Mouse (Mus musculus) limb, embryonic 15.5 days (tissue): Measurements from ENCODE around the gene Bhmt. TPM values are rescaled to one million over a fixed set of nuclear protein-coding genes. Genes with fewer than 3 reads are reported as not detected.

Experiments used
- ATAC-seq: fragments of 200-750 bp; cut with Nextera tagmentation; 2 replicates; pipeline ENCODE4 v1.8.0; 2017; ENCODE audit warnings: low read depth, moderate TSS enrichment; ENCODE audit not compliant: insufficient number of reproducible peaks, low FRiP score, low TSS enrichment
- H3K27ac ChIP-seq: fragments of 300-500 bp; sonication (generic); 2 replicates; pipeline ENCODE4 v1.5.1; 2015; ENCODE audit warnings: moderate library complexity, mild to moderate bottlenecking, inconsistent platforms
- H3K27me3 ChIP-seq: fragments of 300-500 bp; sonication (generic); 2 replicates; pipeline ENCODE4 v1.6.1; 2015; ENCODE audit warnings: inconsistent platforms
- H3K36me3 ChIP-seq: fragments of 300-500 bp; sonication (generic); 2 replicates; pipeline ENCODE4 v1.6.1; 2015; ENCODE audit warnings: inconsistent platforms
- H3K4me1 ChIP-seq: fragments of 300-500 bp; sonication (generic); 2 replicates; pipeline ENCODE4 v1.6.1; 2015; ENCODE audit warnings: inconsistent platforms
- H3K4me2 ChIP-seq: fragments of 300-500 bp; sonication (generic); 2 replicates; pipeline ENCODE4 v1.6.1; 2015; ENCODE audit warnings: mild to moderate bottlenecking, inconsistent platforms
- H3K4me3 ChIP-seq: fragments of 300-500 bp; sonication (generic); 2 replicates; pipeline ENCODE4 v1.5.1; 2015; ENCODE audit warnings: mild to moderate bottlenecking, inconsistent platforms
- H3K9ac ChIP-seq: fragments of 300-500 bp; sonication (generic); 2 replicates; pipeline ENCODE4 v1.6.1; 2015; ENCODE audit warnings: inconsistent platforms
- H3K9me3 ChIP-seq: fragments of 300-500 bp; sonication (generic); 2 replicates; pipeline ENCODE4 v1.6.1; 2016; ENCODE audit warnings: inconsistent platforms
- WGBS: fragments of 180-500 bp; shearing (Covaris S2); methylation state at CpG from one replicate; pipeline ENCODE4 v1.1.7; 2015; 5-methylcytosine and 5-hydroxymethylcytosine counted together
- polyA plus RNA-seq: library from polyadenylated mRNA; unstranded; fragments of >200 nt; fragmentation: Nextera tagmentation; extraction: Ambion mirVana; gene quantifications from 2 replicates; pipeline ENCODE4 v1.2.1, GENCODE M21; 2015

The Bhmt gene
- polyA plus RNA-seq, result 0.11 and 0.18 TPM in 2 replicates

DNA sequence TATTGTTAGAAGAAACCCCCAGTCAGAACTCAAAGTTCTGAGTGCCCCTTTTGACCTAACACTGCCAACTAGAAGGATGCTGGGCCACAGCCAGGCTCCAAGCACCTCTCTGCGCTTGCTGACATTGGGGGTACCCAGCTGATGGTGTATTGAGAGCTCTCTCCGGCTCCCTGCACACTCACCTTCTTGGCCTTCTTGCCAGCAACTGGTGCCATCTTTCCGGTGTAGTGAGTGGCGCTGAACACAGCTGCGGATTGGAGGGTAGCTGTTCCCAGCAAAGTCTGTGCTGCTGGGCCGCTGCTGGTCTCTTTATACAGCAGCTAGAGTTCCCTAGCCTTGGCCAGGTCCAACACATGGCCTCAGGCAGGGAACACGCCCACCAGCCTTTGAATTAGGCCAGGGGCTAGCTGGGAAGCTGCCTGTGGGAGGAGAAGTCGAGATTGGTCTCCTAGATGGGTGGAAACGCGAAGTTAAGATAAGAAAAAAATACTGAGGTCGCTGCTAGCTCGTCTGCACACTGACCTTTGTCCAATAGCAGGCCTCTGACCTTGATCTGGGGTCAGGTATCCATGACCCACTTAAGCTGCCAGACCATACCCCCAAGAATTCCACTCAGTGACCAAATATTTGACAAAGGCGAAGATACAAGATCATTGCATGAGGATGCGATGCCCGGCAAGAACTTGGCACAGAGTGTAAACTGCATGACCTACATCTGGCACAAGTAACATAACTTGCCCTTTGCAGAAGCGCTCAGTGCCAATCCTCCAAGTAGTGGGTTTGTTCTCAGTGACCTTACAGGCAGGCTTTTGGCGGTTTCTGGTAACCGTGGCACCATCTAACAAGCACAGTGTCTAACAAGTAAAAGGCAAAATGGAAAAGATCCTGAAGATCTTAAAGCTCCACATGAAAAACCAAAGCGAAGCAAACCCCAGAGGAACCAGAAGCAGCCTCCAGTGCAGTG is at the start of gene Bhmt:
Gene Bhmt (minus strand): TSS at position 680 of the 964 bp plus-strand sequence.
- H3K27ac ChIP-seq, result no peak within 1 kb of the TSS
- no peaks in the 10 kb centered on the region for H3K9me3 ChIP-seq
- no peak within 1 kb of the TSS for H3K4me3 ChIP-seq
- H3K27me3 ChIP-seq, result no peaks in the 10 kb centered on the region
- H3K4me2 ChIP-seq, result no peak within 1 kb of the TSS
- no peaks in the 10 kb centered on the region for H3K4me1 ChIP-seq
- no peak within 1 kb of the TSS for H3K9ac ChIP-seq
- H3K36me3 ChIP-seq, result no peaks in the 10 kb centered on the region
- 73% methylated on average over 19 of the region's 19 CpGs for WGBS
- no peak for ATAC-seq

DNA sequence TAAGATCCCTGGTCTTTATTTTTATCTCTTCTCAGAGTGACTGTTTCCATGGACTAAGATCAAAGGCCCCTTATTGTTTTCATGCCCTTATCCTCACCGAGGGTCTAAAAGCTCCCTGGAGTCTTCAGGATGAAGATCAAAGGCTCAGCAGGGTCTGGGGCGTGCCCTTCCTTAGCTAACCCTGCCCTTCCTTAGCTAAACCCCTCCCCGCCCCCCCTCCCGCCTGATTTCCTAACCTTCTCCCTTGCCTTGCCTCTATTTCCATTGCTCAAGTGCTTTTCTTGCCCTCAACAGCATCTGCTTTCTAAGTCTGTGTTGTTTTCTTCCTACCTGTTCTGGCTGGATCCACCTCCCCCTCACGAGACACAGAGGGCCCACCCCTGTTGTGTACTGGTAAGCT is 49.6 kb upstream of the Bhmt start:
- H3K9me3 ChIP-seq, result no peaks in the 10 kb centered on the region
- 10% methylated on average over 4 of the region's 5 CpGs for WGBS
- H3K9ac ChIP-seq, result no peak overlapping the region
- H3K4me3 ChIP-seq, result no peak overlapping the region
- ATAC-seq, result no peak
- H3K4me2 ChIP-seq, result no peak overlapping the region
- H3K36me3 ChIP-seq, result no peaks in the 10 kb centered on the region
- no peaks in the 10 kb centered on the region for H3K4me1 ChIP-seq
- H3K27me3 ChIP-seq, result no peaks in the 10 kb centered on the region
- no peak overlapping the region for H3K27ac ChIP-seq

DNA sequence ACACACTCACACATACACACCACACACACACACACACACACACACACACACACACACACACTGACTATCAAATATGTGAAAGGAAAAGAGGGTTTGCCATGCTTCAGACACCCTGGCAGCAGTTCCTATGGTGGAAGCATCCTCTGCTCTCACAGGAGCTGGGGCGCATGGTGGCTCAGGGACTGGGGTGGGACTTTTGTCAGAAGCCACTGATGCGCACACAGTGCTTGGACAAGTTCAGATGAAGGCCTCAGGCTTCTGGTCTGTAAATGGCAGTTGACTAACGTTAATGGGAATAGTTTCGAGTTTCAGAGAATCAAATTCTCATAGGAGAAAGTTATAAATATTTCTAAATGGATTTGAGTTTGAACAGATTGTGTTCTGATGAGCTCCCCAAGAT is 47.5 kb upstream of the Bhmt start:
- 80% methylated on average over 4 of the region's 4 CpGs for WGBS
- ATAC-seq, result no peak
- Histone ChIP-seq H3K27ac (no peak overlapping the region), H3K27me3 (no peaks in the 10 kb centered on the region), H3K9me3 (no peaks in the 10 kb centered on the region), H3K36me3 (no peaks in the 10 kb centered on the region), H3K9ac (no peak overlapping the region), H3K4me2 (no peak overlapping the region), H3K4me1 (no peaks in the 10 kb centered on the region), H3K4me3 (no peak overlapping the region)

DNA sequence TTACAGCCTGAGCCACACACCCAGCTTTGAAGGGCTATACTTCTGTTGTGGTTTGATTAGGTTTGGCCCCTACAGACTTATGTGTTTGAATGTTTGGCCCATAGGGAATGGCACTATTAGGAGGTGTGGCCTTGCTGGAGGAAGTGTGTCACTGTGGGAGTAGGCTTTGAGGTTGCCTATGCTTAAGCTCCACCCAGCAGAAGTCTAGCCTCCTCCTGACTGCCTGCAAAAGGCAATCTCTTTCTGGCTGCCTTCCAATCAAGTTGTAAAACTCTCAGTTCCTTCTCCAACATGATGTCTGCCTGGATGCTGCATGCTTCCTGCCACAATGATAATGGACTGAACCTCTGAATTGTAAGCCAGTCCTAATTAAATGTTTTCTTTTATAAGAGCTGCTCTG is 45.6 kb upstream of the Bhmt start:
- no peaks in the 10 kb centered on the region for H3K4me1 ChIP-seq
- no peak overlapping the region for H3K9ac ChIP-seq
- no peaks in the 10 kb centered on the region for H3K27me3 ChIP-seq
- no peaks in the 10 kb centered on the region for H3K9me3 ChIP-seq
- no peaks in the 10 kb centered on the region for H3K36me3 ChIP-seq
- H3K27ac ChIP-seq, result no peak overlapping the region
- H3K4me3 ChIP-seq, result no peak overlapping the region
- ATAC-seq, result no peak
- H3K4me2 ChIP-seq, result no peak overlapping the region

DNA sequence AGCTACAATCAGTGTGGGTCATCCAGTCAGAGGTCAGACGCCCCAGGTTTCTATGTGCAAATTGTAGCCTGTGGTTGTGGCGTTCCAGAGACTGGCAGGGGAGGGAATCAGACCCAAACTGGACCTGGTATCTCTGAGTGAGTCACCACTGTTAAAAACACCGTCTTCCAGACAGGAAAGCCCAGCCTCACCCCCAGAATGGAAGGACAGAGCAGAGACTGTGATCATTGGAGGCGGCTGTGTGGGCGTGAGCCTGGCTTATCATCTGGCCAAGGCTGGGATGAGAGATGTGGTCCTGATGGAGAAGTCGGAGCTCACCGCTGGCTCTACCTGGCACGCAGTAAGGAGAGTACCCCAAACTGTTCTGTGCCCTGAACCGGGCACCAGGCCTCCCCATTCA is 39.1 kb upstream of the Bhmt start:
- no peak overlapping the region for H3K27ac ChIP-seq
- H3K27me3 ChIP-seq, result peaks cover 12% of the 10 kb centered on the region; the same call in 1 of the 2 replicates
- 72% methylated on average over 9 of the region's 9 CpGs for WGBS
- H3K4me3 ChIP-seq, result no peak overlapping the region
- H3K4me1 ChIP-seq, result no peaks in the 10 kb centered on the region
- no peaks in the 10 kb centered on the region for H3K36me3 ChIP-seq
- ATAC-seq, result no peak
- H3K9ac ChIP-seq, result no peak overlapping the region
- H3K9me3 ChIP-seq, result no peaks in the 10 kb centered on the region
- H3K4me2 ChIP-seq, result no peak overlapping the region

DNA sequence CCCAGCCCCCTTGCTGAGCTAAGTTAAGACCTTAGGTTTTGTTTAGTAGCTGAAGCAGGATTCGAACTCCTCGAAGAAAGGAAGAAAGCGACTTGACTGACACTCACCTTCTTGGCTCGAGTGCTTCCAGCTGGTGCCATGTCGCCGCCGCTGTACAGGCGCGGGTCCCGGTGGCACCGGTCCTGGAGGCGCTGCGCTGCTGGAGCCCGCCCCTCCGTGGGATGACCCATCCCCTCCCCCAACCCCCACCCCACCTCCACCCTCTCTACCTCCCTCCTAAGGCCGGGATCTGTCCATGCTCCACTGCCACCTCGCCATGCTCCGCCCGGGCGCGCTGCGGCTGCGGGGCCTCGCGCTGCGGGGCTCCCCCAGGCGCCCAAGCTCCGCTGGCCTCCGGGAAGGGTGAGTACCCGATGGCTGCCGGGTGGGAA is 36.4 kb upstream of the Bhmt start, which contains the start of the genes Bhmt2 and Dmgdh:
Gene Bhmt2 (minus strand): TSS at position 172 of the 431 bp plus-strand sequence.
Gene Dmgdh (plus strand): TSS at position 303 of the 431 bp plus-strand sequence.
- Histone ChIP-seq H3K36me3 (no peaks in the 10 kb centered on the region), H3K9me3 (no peaks in the 10 kb centered on the region), H3K9ac (no peak within 1 kb of the TSS), H3K4me1 (no peaks in the 10 kb centered on the region), H3K4me3 (peak within 1 kb of the TSS; percentile 22), H3K4me2 (peak within 1 kb of the TSS; percentile 31), H3K27ac (no peak within 1 kb of the TSS), H3K27me3 (peaks cover 12% of the 10 kb centered on the region; the same call in 1 of the 2 replicates)
- no peak for ATAC-seq
- WGBS, result 5% methylated on average over 31 of the region's 31 CpGs

DNA sequence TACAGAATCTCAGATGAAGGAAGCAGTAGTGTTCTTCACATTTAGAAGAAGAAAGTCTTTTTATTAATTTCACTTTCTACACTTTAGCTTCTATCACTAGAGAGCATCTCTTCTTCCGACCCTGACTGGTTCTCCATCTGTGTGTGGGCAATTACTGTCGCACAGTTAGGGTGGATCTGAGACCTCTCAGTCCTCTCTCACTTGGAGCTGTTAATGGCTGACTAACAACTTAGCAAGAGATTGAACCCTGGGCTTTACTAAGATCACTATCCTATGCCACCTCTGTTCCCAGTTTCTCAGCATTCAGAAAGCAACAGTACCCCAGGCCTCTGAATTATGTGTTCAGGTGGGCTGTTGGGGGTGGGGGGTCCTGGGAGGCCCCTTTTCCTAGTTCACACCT is 35.5 kb upstream of the Bhmt start:
- H3K9ac ChIP-seq, result no peak overlapping the region
- peaks cover 12% of the 10 kb centered on the region; the same call in 1 of the 2 replicates for H3K27me3 ChIP-seq
- H3K9me3 ChIP-seq, result no peaks in the 10 kb centered on the region
- no peak overlapping the region for H3K4me3 ChIP-seq
- H3K4me1 ChIP-seq, result no peaks in the 10 kb centered on the region
- H3K36me3 ChIP-seq, result no peaks in the 10 kb centered on the region
- H3K4me2 ChIP-seq, result no peak overlapping the region
- WGBS, result 65% methylated on average over 2 of the region's 2 CpGs
- H3K27ac ChIP-seq, result no peak overlapping the region
- ATAC-seq, result no peak

DNA sequence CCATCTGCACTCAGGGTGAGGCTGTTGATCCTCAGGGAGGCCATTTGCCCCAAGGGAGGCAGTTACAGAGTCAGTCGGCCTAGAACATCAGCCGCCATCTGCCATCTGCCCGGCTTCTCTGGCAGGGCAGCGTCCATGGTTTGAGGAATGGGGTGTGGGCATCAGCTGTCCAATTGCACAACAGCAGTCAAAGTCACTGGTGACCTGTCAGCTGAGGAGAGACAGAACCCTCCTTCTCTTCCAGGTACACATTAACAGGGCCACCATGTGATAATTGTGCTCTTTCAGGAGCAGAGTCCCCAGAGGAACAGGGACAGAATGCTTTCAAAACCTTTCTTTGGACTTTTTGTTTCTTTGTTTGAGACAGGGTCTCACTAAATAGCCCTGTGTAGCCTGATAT is 34.6 kb upstream of the Bhmt start:
- Histone ChIP-seq H3K4me1 (no peaks in the 10 kb centered on the region), H3K4me3 (no peak overlapping the region), H3K9ac (no peak overlapping the region), H3K27ac (no peak overlapping the region), H3K27me3 (peaks cover 12% of the 10 kb centered on the region; the same call in 1 of the 2 replicates), H3K4me2 (no peak overlapping the region), H3K9me3 (no peaks in the 10 kb centered on the region), H3K36me3 (no peaks in the 10 kb centered on the region)
- no peak for ATAC-seq
- 79% methylated on average over 4 of the region's 4 CpGs for WGBS

DNA sequence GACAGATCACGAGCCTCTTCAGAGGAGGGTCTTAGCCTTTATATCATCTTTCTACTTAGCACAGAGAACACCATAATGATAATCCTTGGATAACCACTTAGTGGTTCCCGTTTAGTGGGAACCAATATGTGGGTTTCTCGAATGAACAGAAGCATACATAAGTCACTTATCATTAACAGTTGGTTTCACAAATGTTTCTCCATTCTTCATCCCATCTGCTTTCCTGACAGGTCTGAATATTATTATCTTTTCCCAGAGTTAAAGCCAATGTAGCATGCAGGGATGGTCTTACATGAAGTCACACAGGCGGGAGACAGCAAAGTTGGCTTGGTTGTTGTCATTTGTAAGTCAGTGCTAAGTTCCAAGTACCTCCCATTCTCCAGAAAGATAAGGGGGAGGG is 29.8 kb upstream of the Bhmt start:
- Histone ChIP-seq H3K9ac (no peak overlapping the region), H3K4me2 (no peak overlapping the region), H3K4me1 (no peaks in the 10 kb centered on the region), H3K27ac (no peak overlapping the region), H3K36me3 (no peaks in the 10 kb centered on the region), H3K4me3 (no peak overlapping the region), H3K9me3 (no peaks in the 10 kb centered on the region), H3K27me3 (no peaks in the 10 kb centered on the region)
- WGBS, result 87% methylated on average over 4 of the region's 4 CpGs
- ATAC-seq, result no peak

DNA sequence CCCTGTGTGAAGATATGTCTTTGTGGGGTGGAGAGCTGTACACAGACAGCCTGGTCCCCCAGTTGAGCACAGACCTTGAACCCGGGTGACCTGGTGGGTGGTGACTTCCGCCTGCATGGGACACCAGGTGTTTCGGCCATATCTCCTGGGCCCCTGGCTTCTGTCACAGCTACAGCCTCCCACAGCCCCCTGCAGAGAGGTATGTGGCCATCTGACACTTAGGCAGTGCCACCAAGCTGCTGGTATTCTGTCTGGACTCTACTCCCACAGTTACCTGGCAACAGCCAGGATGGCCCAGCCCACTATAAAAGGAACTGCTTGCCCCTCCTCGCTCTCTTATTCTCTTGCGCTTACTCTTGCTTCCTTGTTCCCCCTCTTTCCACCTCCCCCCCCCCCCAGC is 20.2 kb upstream of the Bhmt start:
- no peak overlapping the region for H3K4me2 ChIP-seq
- H3K36me3 ChIP-seq, result no peaks in the 10 kb centered on the region

DNA sequence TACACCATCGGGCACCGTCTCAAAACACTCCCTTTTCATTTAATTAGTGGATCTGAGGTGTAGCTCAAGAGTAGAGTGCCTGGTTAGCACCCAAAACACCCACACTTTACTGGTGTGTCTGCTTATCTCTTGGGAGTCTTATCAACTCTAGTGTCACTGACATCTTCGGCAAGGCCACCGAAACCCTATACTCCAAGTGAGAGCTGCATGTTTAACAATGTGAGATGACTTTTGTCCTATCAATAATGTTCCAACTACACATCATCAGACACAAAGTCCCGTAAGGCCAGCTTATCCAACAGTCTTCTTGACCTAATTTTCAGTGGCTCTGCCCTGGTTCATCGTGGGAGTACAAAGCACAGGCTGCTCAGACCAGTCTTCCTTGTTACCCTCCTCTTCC is 15.6 kb upstream of the Bhmt start:
- no peak overlapping the region for H3K27ac ChIP-seq
- WGBS, result 91% methylated on average over 6 of the region's 6 CpGs
- H3K36me3 ChIP-seq, result no peaks in the 10 kb centered on the region
- no peak overlapping the region for H3K4me3 ChIP-seq
- no peak overlapping the region for H3K9ac ChIP-seq
- no peaks in the 10 kb centered on the region for H3K9me3 ChIP-seq
- H3K27me3 ChIP-seq, result no peaks in the 10 kb centered on the region
- H3K4me2 ChIP-seq, result no peak overlapping the region
- ATAC-seq, result no peak
- no peaks in the 10 kb centered on the region for H3K4me1 ChIP-seq

More for the DNA sequence above, 20.2 kb upstream of the Bhmt start:
- no peak for ATAC-seq
- H3K27ac ChIP-seq, result no peak overlapping the region
- no peaks in the 10 kb centered on the region for H3K9me3 ChIP-seq
- 75% methylated on average over 5 of the region's 5 CpGs for WGBS
- no peak overlapping the region for H3K9ac ChIP-seq
- no peaks in the 10 kb centered on the region for H3K27me3 ChIP-seq
- no peaks in the 10 kb centered on the region for H3K4me1 ChIP-seq
- H3K4me3 ChIP-seq, result no peak overlapping the region

DNA sequence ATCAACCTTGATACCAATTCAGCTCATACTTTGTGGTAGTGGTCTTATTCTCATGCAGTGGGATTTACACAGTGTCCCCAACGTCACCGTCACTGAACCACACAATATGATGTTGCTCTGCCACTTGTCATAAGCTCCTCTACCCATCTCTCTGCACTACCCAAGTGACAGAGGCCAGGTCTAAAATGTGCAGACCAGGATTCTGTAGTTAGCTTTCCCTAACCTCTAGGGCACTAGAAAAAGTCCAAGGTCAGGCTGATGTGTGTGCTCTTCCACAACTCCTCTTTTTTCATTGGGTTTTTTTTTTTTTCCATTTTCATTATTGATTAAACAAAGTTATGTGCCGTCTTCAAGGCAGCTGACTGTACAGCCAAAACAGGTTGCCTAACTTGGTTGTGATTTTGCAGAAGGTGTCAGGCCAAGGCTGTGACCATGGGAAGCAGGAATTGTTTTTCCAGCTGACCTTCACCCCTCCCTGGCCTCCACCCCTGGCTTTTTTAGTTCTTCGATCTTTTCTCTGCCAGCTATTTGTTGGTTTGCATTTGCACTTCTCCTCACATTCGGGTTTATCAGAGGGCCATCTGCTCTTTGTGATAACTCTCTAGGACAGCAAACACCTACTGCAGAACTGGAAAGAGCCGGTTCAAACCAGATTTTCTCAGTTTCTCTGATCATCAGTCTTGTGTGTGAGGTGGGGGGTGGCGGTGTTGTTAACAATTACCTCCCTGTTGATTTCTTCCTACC is 10.8 kb upstream of the Bhmt start:
- Histone ChIP-seq H3K27ac (no peak overlapping the region), H3K27me3 (no peaks in the 10 kb centered on the region)

More for the DNA sequence above, 10.8 kb upstream of the Bhmt start:
- H3K4me3 ChIP-seq, result no peak overlapping the region
- H3K4me2 ChIP-seq, result no peak overlapping the region
- ATAC-seq, result no peak
- H3K9me3 ChIP-seq, result no peaks in the 10 kb centered on the region
- WGBS, result 82% methylated on average over 7 of the region's 7 CpGs
- no peaks in the 10 kb centered on the region for H3K36me3 ChIP-seq
- no peak overlapping the region for H3K9ac ChIP-seq
- H3K4me1 ChIP-seq, result no peaks in the 10 kb centered on the region
